Mouse (Mus musculus): ENCODE measurements around the gene Arhgap8.
"Not testable (repeated sequence)": the region's sequence is repeated elsewhere in the genome, so short reads cannot be mapped to it uniquely, and the experiment has no call there.

Gene Arhgap8

GRCm38 (mm10) chr15:84732425-84732749, 12.5 kb downstream of the Arhgap8 start:
- DNase-seq (ENCODE audit: extremely low read depth, low read depth), result no peak

- DNase-seq (ENCODE audit: extremely low read depth, low read depth), result no peak
Measured at GRCm38 (mm10) chr15:84736346-84736993, 16.6 kb downstream of the Arhgap8 start.

- no peak for DNase-seq (ENCODE audit: extremely low read depth, low read depth)
Measured at GRCm38 (mm10) chr15:84736994-84737346, 17.1 kb downstream of the Arhgap8 start.

GRCm38 (mm10) chr15:84738246-84738645, 18.4 kb downstream of the Arhgap8 start:
- DNase-seq (ENCODE audit: extremely low read depth, low read depth), result no peak

GRCm38 (mm10) chr15:84741573-84741972, 21.7 kb downstream of the Arhgap8 start:
- DNase-seq (ENCODE audit: extremely low read depth, low read depth), result no peak

- DNase-seq (ENCODE audit: extremely low read depth, low read depth), result no peak
Measured at GRCm38 (mm10) chr15:84743347-84743746, 23.5 kb downstream of the Arhgap8 start.

- no peak for DNase-seq (ENCODE audit: extremely low read depth, low read depth)
Measured at GRCm38 (mm10) chr15:84744308-84744707, 24.5 kb downstream of the Arhgap8 start.

GRCm38 (mm10) chr15:84745831-84746230, 26.0 kb downstream of the Arhgap8 start:
- no peak for DNase-seq (ENCODE audit: extremely low read depth, low read depth)

GRCm38 (mm10) chr15:84754987-84755386, 35.1 kb downstream of the Arhgap8 start:
- peak; percentile 33 for DNase-seq (ENCODE audit: extremely low read depth, low read depth)

GRCm38 (mm10) chr15:84756426-84756825, 36.6 kb downstream of the Arhgap8 start:
- DNase-seq (ENCODE audit: extremely low read depth, low read depth), result no peak

- DNase-seq (ENCODE audit: extremely low read depth, low read depth), result peak; percentile 21
Measured at GRCm38 (mm10) chr15:84758493-84758892, 38.6 kb downstream of the Arhgap8 start.

- no peak for DNase-seq (ENCODE audit: extremely low read depth, low read depth)
Measured at GRCm38 (mm10) chr15:84762712-84763422, 43.0 kb downstream of the Arhgap8 start.

GRCm38 (mm10) chr15:84763423-84763812, 43.6 kb downstream of the Arhgap8 start:
- DNase-seq (ENCODE audit: extremely low read depth, low read depth), result no peak

GRCm38 (mm10) chr15:84766621-84767020, 46.8 kb downstream of the Arhgap8 start:
- no peak for DNase-seq (ENCODE audit: extremely low read depth, low read depth)

- DNase-seq (ENCODE audit: extremely low read depth, low read depth), result not testable (repeated sequence)
Measured at GRCm38 (mm10) chr15:84768531-84768930, 48.7 kb downstream of the Arhgap8 start.

GRCm38 (mm10) chr15:84769641-84770341, 49.9 kb downstream of the Arhgap8 start:
- no peak for DNase-seq (ENCODE audit: extremely low read depth, low read depth)

GRCm38 (mm10) chr15:84772191-84773111, 52.6 kb downstream of the Arhgap8 start:
- peak; percentile 56 for DNase-seq (ENCODE audit: extremely low read depth, low read depth)

GRCm38 (mm10) chr15:84775421-84776174, 55.7 kb downstream of the Arhgap8 start:
- no peak for DNase-seq (ENCODE audit: extremely low read depth, low read depth)

GRCm38 (mm10) chr15:84778587-84778986, 58.7 kb downstream of the Arhgap8 start:
- no peak for DNase-seq (ENCODE audit: extremely low read depth, low read depth)

GRCm38 (mm10) chr15:84784812-84785211, 65.0 kb downstream of the Arhgap8 start:
- DNase-seq (ENCODE audit: extremely low read depth, low read depth), result no peak

- DNase-seq (ENCODE audit: extremely low read depth, low read depth), result no peak
Measured at GRCm38 (mm10) chr15:84787161-84787560, 67.3 kb downstream of the Arhgap8 start.
